Mouse (Mus musculus) ES-E14 (cell line): ENCODE measurements around the gene Gm11213.

Experiments
- HCFC1 ChIP-seq: IDR thresholded peaks from 2 replicates; pipeline ENCODE4 v1.6.1; 2012; ENCODE audit warnings: low read length, inconsistent platforms, borderline replicate concordance; ENCODE audit not compliant: insufficient read depth
- MAFK ChIP-seq: IDR thresholded peaks from 2 replicates; pipeline ENCODE4 v1.6.1; 2014; ENCODE audit warnings: mild to moderate bottlenecking, low read depth, low read length, inconsistent platforms; ENCODE audit not compliant: insufficient read depth
- ZC3H11A ChIP-seq: IDR thresholded peaks from 2 replicates; pipeline ENCODE4 v1.6.1; 2012; ENCODE audit warnings: low read depth, mild to moderate bottlenecking, inconsistent platforms, low read length, borderline replicate concordance
- ZNF384 ChIP-seq: IDR thresholded peaks from 2 replicates; pipeline ENCODE4 v1.6.1; 2012; ENCODE audit warnings: low read depth, low read length, inconsistent platforms

- TF ChIP-seq ZNF384 (no peak), ZC3H11A (no peak), MAFK (no peak), HCFC1 (no peak)
These were observed at the start of gene Gm11213 for GRCm38 (mm10) chr4:63604945-63605344.
